Mouse (Mus musculus): ENCODE results near the gene Dctn2. TPM values are rescaled to one million over a fixed set of nuclear protein-coding genes. Genes with fewer than 3 reads are reported as not detected.

The Dctn2 gene
- polyA plus RNA-seq, 1 experiment from 2014 or later, result 170 TPM

DNA sequence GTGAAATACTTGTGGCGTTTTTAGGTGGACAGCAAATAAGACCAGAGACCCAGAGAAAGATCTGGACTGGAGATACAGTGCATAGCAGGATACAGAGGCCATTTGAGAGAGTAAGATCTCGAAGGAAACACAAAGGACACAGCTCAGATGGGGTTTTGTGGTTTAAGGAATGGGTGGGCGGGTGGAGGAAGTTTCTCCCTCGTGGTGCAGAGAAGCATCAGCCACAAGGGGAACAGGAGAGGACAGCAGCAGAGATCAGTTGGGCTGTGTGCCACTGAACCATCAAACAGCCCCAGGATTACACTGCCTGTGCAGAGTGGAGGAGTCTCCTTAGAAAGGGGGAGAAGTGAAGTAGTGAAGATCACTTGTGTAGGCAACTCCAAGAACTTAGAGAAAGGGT lies 51.8 kb downstream of the Dctn2 start:
- no peaks in the 10 kb centered on the region for H3K36me3 ChIP-seq (ENCODE audit: control insufficient read depth, insufficient read depth, low read length)
- H3K9ac ChIP-seq (ENCODE audit: low read depth, low read length), result no peak overlapping the region
- 39% methylated on average over 4 of the region's 4 CpGs for WGBS
- no peak overlapping the region for H3K27ac ChIP-seq (ENCODE audit: low read length)
- 0 out of 2 replicates have a peak, but pooled peaks cover 3% of the 10 kb centered on the region for H3K4me1 ChIP-seq (ENCODE audit: control insufficient read depth, insufficient read depth, low read length)
- ATAC-seq, result no peak
- H3K4me3 ChIP-seq (ENCODE audit: low read length), result no peak overlapping the region
- no peak overlapping the region for H3K4me2 ChIP-seq (ENCODE audit: low read depth, low read length)
- H3K9me3 ChIP-seq (ENCODE audit: control insufficient read depth, low read length), result no peaks in the 10 kb centered on the region
- no peaks in the 10 kb centered on the region for H3K27me3 ChIP-seq (replicated peaks; ENCODE audit: control insufficient read depth, insufficient read depth, low read length)

DNA sequence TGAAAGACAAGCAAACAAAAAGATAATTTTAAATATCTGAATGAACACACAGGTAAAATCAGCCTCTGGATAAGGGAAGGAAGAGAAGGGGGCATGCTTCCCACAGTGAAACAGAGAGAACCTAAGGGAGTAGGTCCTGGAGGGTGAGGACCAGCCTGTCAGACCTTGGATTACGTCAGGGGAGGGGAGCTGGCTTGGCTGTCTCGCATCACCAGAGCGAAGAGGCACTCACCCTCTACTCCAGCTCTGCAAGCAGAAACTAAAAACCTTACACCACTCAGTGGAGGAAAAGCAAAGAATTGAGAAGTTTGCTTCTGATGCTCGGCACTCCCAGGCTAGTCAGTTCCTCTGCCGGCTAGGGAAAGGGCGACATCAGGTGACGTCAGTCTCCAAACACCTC lies 53.8 kb downstream of the Dctn2 start:
- Histone ChIP-seq H3K9ac (ENCODE audit: low read depth, low read length) (no peak overlapping the region), H3K9me3 (ENCODE audit: control insufficient read depth, low read length) (no peaks in the 10 kb centered on the region), H3K4me2 (ENCODE audit: low read depth, low read length) (no peak overlapping the region), H3K4me1 (ENCODE audit: control insufficient read depth, insufficient read depth, low read length) (0 out of 2 replicates have a peak, but pooled peaks cover 3% of the 10 kb centered on the region), H3K4me3 (ENCODE audit: low read length) (no peak overlapping the region), H3K36me3 (ENCODE audit: control insufficient read depth, insufficient read depth, low read length) (no peaks in the 10 kb centered on the region), H3K27ac (ENCODE audit: low read length) (no peak overlapping the region), H3K27me3 (replicated peaks; ENCODE audit: control insufficient read depth, insufficient read depth, low read length) (0 out of 2 replicates have a peak, but pooled peaks cover 2% of the 10 kb centered on the region)
- ATAC-seq, result no peak
- whole genome bisulfite sequencing, result 73% methylated on average over 7 of the region's 7 CpGs

DNA sequence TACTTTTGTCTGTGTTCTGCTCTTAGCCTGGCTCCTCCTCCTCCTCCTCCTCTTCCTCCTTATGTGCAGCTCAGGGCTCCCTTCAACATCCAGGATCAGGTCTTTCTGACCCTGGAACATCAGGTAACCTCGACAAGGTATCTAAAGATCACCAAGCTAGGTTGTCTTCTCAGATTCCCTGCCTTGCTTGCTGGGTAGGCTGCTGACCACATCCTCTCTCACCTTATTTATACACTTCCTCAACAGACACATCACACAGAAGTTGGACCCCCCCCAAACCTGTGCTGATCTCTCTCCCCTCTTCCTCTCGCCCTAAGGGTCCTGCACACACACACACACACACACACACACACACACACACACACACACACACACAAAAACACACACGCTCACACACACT lies 55.5 kb downstream of the Dctn2 start, which contains the start of gene Arhgap9:
Arhgap9 (plus strand) TSS at position 344 of the 400 bp plus-strand sequence.
- Histone ChIP-seq H3K4me1 (ENCODE audit: control insufficient read depth, insufficient read depth, low read length) (peaks cover 16% of the 10 kb centered on the region), H3K27me3 (replicated peaks; ENCODE audit: control insufficient read depth, insufficient read depth, low read length) (0 out of 2 replicates have a peak, but pooled peaks cover 5% of the 10 kb centered on the region)
- 71% methylated on average over 3 of the region's 3 CpGs for WGBS

DNA sequence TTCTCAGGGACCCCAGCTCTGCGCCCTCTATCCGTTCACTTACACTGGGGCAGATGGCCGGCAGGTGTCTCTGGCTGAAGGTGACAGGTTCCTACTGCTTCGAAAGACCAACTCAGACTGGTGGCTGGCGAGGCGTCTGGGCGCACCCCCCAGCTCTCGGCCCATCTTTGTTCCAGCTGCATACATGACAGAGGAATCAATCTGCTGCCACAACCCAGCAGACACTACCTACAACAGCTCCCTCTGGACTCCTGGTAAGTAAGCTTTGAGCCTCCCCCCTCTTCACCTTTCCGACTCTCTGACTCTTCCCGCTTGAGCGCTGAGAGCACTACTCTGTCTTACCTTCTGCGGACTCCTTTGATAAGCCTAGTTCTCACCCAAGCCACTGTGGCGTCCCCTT lies 56.0 kb downstream of the Dctn2 start:
- Histone ChIP-seq H3K4me2 (ENCODE audit: low read depth, low read length) (no peak overlapping the region), H3K4me1 (ENCODE audit: control insufficient read depth, insufficient read depth, low read length) (peaks cover 19% of the 10 kb centered on the region), H3K27ac (ENCODE audit: low read length) (no peak overlapping the region), H3K9me3 (ENCODE audit: control insufficient read depth, low read length) (no peaks in the 10 kb centered on the region), H3K27me3 (replicated peaks; ENCODE audit: control insufficient read depth, insufficient read depth, low read length) (0 out of 2 replicates have a peak, but pooled peaks cover 5% of the 10 kb centered on the region), H3K9ac (ENCODE audit: low read depth, low read length) (no peak overlapping the region), H3K4me3 (ENCODE audit: low read length) (no peak overlapping the region), H3K36me3 (ENCODE audit: control insufficient read depth, insufficient read depth, low read length) (no peaks in the 10 kb centered on the region)
- WGBS, result 58% methylated on average over 13 of the region's 13 CpGs
- ATAC-seq, result no peak

More for the DNA sequence above, 55.5 kb downstream of the Dctn2 start, which contains the start of gene Arhgap9:
- Histone ChIP-seq H3K9me3 (ENCODE audit: control insufficient read depth, low read length) (no peaks in the 10 kb centered on the region), H3K9ac (ENCODE audit: low read depth, low read length) (0 out of 2 replicates have a peak within 1 kb of the TSS, but pooled peaks have one; percentile 2), H3K4me3 (ENCODE audit: low read length) (no peak within 1 kb of the TSS), H3K36me3 (ENCODE audit: control insufficient read depth, insufficient read depth, low read length) (no peaks in the 10 kb centered on the region), H3K4me2 (ENCODE audit: low read depth, low read length) (no peak within 1 kb of the TSS), H3K27ac (ENCODE audit: low read length) (0 out of 2 replicates have a peak within 1 kb of the TSS, but pooled peaks have one; percentile 8)
- no peak for ATAC-seq

DNA sequence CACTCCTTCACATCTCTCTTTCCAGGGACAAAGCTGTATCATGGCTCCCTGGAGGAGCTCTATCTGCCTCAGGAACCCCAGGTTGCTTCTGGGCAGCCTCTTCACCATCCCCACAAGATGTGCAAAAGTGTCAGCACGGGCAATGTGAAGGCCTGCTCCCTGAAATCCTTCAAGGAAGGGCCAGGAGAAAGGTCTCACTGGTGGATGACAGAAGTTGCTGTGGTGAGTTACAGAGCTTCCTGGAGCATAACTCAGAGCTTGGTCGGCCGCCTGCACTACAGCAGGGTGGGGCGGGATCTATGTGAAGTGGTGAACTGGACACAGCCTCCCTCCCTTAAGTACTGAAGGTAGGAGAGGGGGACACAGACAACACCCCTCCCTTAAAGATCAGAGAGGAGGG lies 56.5 kb downstream of the Dctn2 start:
- Histone ChIP-seq H3K9me3 (ENCODE audit: control insufficient read depth, low read length) (no peaks in the 10 kb centered on the region), H3K4me1 (ENCODE audit: control insufficient read depth, insufficient read depth, low read length) (peaks cover 19% of the 10 kb centered on the region), H3K27me3 (replicated peaks; ENCODE audit: control insufficient read depth, insufficient read depth, low read length) (peaks cover 9% of the 10 kb centered on the region), H3K36me3 (ENCODE audit: control insufficient read depth, insufficient read depth, low read length) (no peaks in the 10 kb centered on the region), H3K27ac (ENCODE audit: low read length) (0 out of 2 replicates have a peak overlapping the region, but pooled peaks have one; percentile 8), H3K4me2 (ENCODE audit: low read depth, low read length) (no peak overlapping the region), H3K4me3 (ENCODE audit: low read length) (no peak overlapping the region), H3K9ac (ENCODE audit: low read depth, low read length) (0 out of 2 replicates have a peak overlapping the region, but pooled peaks have one; percentile 2)
- 54% methylated on average over 4 of the region's 4 CpGs for WGBS
- ATAC-seq, result no peak

DNA sequence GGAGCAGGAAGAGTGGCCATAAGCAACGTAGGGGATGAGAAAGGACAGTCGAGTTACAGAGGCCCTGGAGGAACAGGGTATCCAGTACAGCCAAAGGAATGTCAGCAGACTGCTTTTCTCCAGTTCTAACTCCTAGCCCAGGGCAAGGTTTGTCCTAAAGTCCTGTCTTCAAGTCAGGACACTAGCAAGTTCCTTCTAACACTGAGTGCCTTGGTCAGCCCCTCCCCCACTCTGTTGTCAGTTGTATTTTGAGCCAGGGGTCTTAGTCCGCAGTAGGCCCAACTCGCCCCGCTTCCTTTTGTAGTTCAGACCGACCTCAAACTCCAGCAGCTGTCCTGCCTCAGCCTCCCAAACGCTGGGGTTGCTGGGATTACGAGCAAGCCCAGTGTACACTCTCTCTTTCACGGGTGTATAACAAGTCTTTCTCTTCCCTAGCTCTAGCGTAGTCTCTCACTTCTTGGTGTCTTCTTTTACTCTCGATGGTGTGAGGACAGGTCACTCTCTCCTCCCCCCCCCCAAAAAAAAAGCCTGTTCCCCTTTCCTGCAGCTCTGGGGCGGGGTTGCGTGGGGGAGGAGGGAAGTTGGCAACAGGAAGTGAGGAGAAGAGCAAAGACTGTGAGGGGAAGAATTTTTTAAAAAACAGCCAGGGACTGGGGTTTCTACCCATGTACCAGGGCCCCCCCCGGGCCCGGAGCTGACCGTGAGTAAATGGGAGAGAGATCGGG lies 57.1 kb downstream of the Dctn2 start:
- 76% methylated on average over 17 of the region's 17 CpGs for WGBS
- ATAC-seq, result no peak

DNA sequence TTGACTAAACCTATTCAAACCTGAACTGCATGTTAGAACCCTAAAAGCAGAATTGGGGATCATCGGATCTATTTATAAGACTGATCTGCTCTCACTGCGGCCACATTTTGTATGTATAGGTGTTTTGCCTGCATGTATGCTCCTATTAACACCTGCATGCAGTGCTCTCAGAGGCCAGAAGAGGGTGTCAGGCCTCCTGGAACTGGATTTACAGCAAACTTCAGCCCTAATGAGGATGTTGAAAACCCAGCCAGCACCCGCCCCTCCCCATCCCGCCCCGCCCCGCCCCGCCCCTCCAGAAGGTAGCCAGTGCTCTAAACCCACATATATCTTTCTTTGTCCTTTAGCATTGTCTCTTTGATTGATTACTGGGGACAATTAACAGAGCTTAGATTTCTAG lies 58.3 kb downstream of the Dctn2 start:
- H3K36me3 ChIP-seq (ENCODE audit: control insufficient read depth, insufficient read depth, low read length), result no peaks in the 10 kb centered on the region
- peaks cover 16% of the 10 kb centered on the region for H3K27me3 ChIP-seq (replicated peaks; ENCODE audit: control insufficient read depth, insufficient read depth, low read length)
- H3K4me3 ChIP-seq (ENCODE audit: low read length), result no peak overlapping the region
- H3K27ac ChIP-seq (ENCODE audit: low read length), result no peak overlapping the region
- peak; percentile 15; the same call in 1 of the 2 replicates for ATAC-seq
- no peak overlapping the region for H3K9ac ChIP-seq (ENCODE audit: low read depth, low read length)
- H3K4me2 ChIP-seq (ENCODE audit: low read depth, low read length), result no peak overlapping the region
- no peaks in the 10 kb centered on the region for H3K9me3 ChIP-seq (ENCODE audit: control insufficient read depth, low read length)
- 9% methylated on average over 7 of the region's 7 CpGs for WGBS
- peaks cover 19% of the 10 kb centered on the region for H3K4me1 ChIP-seq (ENCODE audit: control insufficient read depth, insufficient read depth, low read length)

More for the DNA sequence above, 57.1 kb downstream of the Dctn2 start:
- Histone ChIP-seq H3K9ac (ENCODE audit: low read depth, low read length) (no peak overlapping the region), H3K36me3 (ENCODE audit: control insufficient read depth, insufficient read depth, low read length) (no peaks in the 10 kb centered on the region), H3K4me1 (ENCODE audit: control insufficient read depth, insufficient read depth, low read length) (peaks cover 19% of the 10 kb centered on the region), H3K4me3 (ENCODE audit: low read length) (peak overlapping the region; percentile 18), H3K9me3 (ENCODE audit: control insufficient read depth, low read length) (no peaks in the 10 kb centered on the region), H3K27ac (ENCODE audit: low read length) (no peak overlapping the region), H3K4me2 (ENCODE audit: low read depth, low read length) (no peak overlapping the region), H3K27me3 (replicated peaks; ENCODE audit: control insufficient read depth, insufficient read depth, low read length) (peaks cover 14% of the 10 kb centered on the region)

DNA sequence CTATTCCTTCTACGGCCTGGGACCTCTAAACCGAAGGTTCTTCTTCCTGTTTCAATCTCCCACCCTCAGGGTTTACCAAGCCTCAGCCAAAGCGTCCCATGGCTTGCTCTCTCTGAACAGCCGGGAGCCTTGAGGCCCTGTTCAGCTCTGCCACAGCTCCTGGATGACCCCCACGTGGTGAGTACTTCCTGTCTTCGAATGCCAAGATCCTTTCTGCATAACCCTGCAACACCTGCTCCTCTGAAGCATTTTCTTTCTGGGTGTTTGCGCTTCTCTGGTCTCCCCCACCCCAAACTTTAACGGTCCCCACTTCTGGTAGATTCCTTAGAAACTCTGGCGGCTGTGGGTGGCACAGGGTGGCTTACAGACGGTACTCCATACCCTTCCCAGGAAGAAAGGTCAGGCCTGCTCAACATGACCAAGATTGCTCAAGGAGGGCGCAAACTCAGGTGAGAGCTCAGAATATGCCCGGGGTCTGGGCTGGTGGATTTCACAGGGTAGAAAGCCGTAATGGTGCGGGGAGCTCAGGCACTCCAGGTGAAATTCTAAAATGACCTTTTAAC lies 59.4 kb downstream of the Dctn2 start:
- no peaks in the 10 kb centered on the region for H3K9me3 ChIP-seq (ENCODE audit: control insufficient read depth, low read length)
- no peaks in the 10 kb centered on the region for H3K36me3 ChIP-seq (ENCODE audit: control insufficient read depth, insufficient read depth, low read length)
- peak overlapping the region; percentile 72 for H3K9ac ChIP-seq (ENCODE audit: low read depth, low read length)
- H3K4me1 ChIP-seq (ENCODE audit: control insufficient read depth, insufficient read depth, low read length), result peaks cover 19% of the 10 kb centered on the region
- no peak; the same call in 1 of the 2 replicates for ATAC-seq
- WGBS, result 37% methylated on average over 14 of the region's 14 CpGs
- H3K27me3 ChIP-seq (replicated peaks; ENCODE audit: control insufficient read depth, insufficient read depth, low read length), result peaks cover 17% of the 10 kb centered on the region
- peak overlapping the region; percentile 96 for H3K4me2 ChIP-seq (ENCODE audit: low read depth, low read length)
- H3K27ac ChIP-seq (ENCODE audit: low read length), result no peak overlapping the region
- H3K4me3 ChIP-seq (ENCODE audit: low read length), result peak overlapping the region; percentile 62

DNA sequence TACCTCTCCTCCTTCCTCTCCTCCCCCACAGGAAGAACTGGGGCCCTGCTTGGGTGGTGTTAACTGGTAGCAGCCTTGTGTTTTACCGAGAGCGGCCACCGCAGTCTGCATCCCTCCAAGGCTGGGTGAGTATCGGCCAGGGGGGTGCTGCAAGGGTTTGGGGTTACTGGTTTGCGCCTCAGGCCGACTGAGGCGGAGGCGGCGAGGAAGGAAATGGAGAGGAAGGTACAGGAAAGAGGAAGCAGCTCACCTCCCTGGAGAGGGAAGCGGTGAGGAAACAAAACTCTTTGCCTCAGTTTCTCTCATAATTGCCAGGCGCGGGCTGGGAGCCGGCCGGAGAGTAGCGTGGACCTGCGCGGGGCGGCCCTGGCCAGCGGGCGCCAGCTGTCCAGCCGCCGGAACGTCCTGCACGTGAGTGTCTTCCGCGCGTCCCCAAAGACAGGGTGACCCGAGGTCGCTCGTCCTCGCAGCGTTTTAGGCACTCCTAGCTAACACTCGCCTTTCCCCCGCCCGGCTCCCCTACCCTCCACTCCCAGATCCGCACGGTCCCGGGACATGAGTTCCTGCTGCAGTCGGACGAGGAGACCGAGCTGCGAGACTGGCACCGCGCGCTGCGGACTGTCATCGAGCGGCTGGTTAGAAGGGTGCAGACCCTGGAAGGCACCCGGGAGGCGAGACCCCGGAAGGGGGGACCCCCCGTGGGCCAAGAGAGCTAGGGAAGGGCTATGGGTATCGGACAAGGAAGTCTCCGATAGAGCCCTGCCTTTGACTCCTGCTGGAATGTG lies 60.0 kb downstream of the Dctn2 start:
- Histone ChIP-seq H3K27ac (ENCODE audit: low read length) (no peak overlapping the region), H3K4me2 (ENCODE audit: low read depth, low read length) (peak overlapping the region; percentile 96), H3K4me1 (ENCODE audit: control insufficient read depth, insufficient read depth, low read length) (peaks cover 19% of the 10 kb centered on the region), H3K27me3 (replicated peaks; ENCODE audit: control insufficient read depth, insufficient read depth, low read length) (peaks cover 17% of the 10 kb centered on the region), H3K9ac (ENCODE audit: low read depth, low read length) (peak overlapping the region; percentile 72), H3K4me3 (ENCODE audit: low read length) (peak overlapping the region; percentile 62), H3K9me3 (ENCODE audit: control insufficient read depth, low read length) (no peaks in the 10 kb centered on the region), H3K36me3 (ENCODE audit: control insufficient read depth, insufficient read depth, low read length) (no peaks in the 10 kb centered on the region)
- WGBS, result 2% methylated on average over 54 of the region's 54 CpGs
- ATAC-seq, result peak; percentile 55
